Mouse (Mus musculus) frontal cortex, adult (tissue): Measurements from ENCODE around the gene Sst.
A peak's percentile ranks its signal among the peaks of the same experiment; 100 is the strongest.
"Not testable (repeated sequence)": the region's sequence is repeated elsewhere in the genome, so short reads cannot be mapped to it uniquely, and the experiment has no call there.

ENCODE experiments used
- ATAC-seq: cut with Nextera tagmentation; 2 replicates; pipeline ENCODE4 v1.9.2; 2017; ENCODE audit warnings: mild to moderate bottlenecking, moderate library complexity, mixed read lengths; ENCODE audit not compliant: low TSS enrichment

Gene Sst

DNA sequence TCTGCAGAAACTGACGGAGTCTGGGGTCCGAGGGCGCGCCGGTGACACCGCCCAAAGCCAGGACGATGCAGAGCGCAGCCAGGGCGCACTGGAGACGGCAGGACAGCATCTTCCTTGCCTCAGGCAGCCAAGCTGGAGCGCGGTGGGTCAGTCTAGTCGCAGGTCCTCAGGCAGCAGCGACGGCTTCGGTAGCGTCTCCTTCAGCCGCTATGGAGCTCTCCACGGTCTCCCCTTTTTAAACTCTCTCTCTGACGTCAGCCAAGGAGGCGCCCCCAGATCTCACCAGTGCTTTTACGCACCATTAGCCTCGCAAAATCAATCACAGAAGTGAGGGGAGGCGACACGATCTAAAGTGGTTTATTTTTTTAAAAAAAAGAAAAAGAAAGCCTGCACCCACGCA lies at the start of gene Sst:
TSS of gene Sst (minus strand) at position 323 of the 400 bp plus-strand sequence.
- no peak for ATAC-seq

DNA sequence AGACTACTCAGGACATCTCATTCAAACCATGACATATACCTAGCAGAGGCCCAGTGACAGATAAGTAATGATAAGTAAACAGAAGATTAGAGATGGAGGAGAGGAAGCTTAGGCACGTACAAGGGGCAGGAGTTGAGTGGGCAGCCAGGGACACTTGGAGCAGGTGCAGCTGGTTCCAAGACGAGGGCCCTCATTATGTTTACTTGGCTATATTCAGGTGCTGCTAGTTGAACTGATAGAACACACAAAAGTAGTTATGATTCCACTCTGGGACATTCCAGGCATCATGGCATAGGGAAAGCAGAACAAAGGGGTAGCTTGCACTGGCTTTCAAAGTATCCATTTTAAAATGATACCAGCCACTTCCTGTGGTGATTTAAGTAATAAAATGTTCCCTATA lies 43.6 kb upstream of the Sst start:
- ATAC-seq, result no peak

DNA sequence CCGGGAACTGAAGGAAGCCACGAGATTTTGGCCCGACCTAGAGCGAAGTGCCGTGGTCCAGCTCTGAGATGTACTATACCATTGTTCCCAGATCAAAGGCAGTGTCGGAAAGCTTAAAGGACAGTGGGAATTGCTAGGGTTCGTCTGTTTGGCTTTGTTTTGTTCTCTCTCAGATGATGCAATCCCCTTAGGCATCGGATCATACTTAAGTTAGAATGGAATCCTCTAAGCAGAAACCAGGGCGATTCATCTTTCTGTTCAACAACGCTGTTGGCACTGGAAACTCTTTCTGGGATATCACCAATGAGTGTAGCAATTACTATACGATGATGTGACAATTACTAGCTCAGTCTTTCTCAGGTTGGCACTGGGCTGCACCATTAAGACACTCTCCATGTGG lies 41.5 kb upstream of the Sst start, which contains the start of gene Rtp2:
TSS of gene Rtp2 (minus strand) at position 101 of the 400 bp plus-strand sequence.
- ATAC-seq, result no peak

DNA sequence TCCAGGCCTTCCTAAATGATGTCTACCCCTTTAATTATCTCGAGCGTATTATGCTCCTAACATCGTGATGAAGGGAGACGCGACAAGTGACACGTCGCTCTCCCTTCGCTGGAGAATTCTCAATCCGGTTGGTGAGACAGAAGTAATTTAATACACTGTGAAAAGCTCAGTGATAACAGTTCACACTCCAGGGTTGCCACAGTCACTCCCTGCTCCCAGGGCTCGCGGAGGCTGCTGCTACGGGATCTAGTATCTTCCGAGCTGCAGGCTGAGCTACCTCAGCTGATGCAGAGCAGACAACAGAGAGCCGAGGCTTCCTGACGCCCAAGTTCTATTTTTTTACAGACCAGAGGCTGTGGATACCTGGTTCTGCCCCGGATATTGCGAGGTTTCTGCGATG lies 40.5 kb upstream of the Sst start:
- ATAC-seq, result peak; percentile 80

DNA sequence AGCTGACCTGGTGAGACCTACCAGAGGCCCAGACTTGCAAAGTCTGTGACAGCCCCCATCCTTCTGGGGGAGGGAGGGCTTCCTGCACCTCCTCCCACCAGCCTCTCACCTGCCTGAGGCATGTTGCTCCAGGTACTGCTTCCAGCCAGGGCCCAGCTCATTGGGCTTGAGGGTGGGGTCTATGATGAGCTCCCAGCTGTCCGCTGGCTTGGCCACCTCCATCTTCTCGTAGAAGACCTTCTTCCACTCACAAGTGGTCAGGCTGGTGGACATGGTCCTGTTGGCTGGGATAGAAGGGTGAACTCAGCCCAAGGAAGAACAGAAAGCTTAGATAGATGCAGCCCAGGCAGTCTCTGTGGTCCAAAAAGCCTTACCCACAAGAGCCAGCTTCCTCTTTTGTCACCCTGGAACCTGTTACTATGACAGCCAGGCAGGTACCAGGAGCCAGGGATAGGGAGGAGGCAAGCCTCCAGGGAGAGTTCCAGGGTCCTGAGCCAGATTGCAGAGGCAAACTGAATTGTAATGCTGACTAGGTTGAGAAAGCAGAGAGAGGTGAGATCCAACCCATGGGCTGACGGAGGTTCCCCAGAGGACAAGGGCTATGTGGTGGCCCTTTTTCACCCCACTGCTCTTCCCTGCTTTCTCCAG lies 39.8 kb upstream of the Sst start:
- ATAC-seq, result no peak

DNA sequence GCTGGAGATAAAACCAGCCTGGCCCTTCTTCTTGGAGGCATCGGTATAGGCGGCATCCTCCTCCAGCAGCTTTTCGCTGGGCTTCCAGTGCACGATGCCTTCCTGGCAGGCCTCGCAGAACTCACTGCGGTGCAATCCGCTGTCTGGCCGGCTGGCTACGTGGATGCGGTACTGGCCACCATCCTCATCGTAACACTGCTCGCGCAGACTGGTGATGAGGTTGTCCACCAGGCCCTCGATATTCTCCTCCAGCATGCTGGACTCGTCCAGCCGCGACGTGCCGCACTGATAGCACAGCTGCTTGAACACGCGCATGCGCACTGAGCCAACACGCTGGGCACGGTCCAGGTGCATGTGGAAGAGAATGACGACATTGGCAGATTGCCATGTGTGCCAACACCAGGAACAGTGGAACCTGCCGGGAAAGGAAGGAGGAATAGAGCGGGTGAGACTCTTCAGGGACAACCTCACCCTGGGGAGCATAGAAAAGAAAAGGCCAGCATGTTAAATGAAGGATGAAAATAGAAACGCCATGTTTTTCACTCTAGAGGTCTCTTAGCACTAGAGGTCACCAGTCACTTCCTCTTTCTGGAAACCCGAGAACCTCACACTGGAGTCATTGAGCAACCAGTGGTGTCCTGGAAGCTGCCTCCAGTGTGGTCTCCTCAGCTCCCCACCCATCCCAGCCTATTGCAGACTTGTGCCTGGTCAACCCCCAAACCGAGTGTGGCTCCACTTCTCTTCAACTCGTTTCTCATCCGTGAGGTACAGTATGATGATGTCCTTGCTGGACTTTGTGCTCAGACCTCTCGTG lies 36.8 kb upstream of the Sst start:
- no peak for ATAC-seq

DNA sequence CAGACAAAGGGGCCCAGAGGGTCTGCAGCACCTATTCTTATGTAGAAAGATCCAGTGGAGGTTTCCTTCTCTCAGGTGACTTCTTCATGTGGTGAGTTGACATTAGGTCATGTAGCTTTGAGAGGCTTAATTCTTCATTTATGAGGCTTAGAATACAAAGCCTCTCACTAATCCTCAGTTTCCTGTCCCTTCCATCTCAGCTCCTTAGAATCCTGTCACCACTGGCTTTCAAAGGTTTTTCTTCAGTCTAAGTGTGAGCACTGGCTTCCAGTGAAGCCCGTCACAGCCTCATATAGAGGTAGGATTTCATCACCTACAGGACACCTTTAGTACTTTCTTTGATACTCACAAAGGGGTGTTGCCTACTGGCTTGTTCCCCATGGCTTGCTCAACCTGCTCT lies 32.1 kb upstream of the Sst start:
- no peak for ATAC-seq

DNA sequence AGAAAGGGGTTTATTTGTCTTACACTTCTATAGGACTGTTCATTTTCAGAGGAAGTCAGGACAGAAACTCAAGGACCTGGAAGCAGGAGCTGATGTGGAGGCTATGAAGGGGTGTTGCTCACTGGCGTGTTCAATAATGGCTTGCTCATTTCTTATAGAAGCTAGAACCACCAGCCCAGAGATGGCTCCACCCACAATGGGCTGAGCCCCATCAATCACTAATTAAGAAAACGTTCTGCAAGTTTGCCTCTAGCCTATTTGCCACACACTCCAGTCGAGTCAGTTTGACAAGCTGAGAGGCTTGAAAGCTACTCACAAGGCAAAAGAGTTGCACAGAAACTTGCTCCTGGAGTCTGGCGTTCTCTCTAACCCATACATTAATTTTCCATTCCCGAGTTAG lies 30.9 kb upstream of the Sst start:
- ATAC-seq, result no peak

DNA sequence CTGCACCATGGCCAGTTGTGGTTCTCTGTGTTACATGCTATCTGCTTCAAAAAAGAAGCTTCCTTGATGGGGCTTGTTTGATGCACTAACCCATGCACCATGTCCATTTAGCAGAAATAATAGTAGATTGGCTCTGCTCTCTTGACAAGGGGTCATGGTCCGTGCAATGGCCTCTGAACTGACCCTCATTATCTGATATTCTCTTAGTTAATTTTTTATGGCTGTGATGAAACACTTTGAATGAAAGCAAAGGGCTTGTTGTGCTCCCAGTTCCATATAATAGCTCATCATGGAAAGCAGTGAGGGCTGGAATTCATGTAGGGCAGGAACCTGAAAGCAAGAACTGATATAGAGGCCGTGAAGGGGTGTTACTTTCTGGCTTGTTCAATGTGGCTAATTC lies 28.7 kb upstream of the Sst start:
- no peak for ATAC-seq

DNA sequence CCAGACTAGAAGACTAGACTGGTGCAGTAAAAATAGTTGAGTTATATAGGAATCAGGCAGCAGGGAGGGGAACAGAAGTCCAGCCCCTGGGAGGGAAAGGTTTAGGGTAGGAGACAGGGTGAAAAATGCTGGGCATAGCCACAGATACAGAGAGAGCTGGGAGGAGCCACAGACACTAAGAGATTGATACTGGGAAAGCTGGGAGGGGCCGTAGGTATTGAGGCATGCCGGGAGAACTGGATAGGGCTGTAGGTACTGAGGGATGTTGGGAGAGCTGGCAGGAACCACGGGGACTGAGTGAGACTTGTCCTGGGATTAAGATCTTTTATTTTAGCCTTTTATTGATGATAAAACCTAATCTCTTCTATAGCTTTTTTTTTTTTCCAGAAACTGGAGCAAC lies 22.6 kb upstream of the Sst start:
- ATAC-seq, result no peak

DNA sequence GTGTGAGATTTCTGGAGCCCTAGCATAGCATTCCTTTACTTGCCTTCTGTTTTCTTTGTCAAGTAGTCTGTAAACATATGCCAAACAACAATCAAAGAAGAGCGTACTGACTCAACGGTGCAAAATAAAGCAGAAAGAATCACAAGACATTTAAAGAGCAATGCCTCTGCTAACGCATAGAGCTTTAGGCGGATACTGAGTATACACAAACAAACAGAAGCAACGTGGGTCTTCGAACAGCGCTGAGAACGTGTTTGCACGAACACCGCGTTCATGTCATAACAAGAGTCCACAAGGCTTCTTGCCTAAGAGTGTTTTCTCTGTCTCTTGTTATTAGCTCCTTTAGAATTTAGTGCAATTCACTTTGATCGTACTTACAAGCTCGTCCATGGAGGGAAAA lies 22.0 kb upstream of the Sst start:
- no peak for ATAC-seq

DNA sequence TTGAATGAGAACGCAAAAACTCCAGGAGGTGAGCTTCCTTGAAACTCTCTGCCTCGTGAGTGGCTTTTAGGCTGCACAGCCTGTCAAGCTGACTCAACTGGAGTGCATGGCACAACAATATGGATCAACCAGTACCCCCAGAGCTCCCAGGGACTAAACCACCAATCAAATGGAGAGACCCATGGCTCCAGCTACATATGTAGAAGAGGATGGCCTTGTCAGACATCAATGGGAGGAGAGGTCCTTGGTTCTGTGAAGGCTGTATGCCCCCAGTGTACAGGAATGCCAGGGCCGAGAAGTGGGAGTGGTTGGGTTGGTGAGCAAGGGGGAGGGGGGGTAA lies 18.2 kb upstream of the Sst start:
- ATAC-seq, result not testable (repeated sequence)

DNA sequence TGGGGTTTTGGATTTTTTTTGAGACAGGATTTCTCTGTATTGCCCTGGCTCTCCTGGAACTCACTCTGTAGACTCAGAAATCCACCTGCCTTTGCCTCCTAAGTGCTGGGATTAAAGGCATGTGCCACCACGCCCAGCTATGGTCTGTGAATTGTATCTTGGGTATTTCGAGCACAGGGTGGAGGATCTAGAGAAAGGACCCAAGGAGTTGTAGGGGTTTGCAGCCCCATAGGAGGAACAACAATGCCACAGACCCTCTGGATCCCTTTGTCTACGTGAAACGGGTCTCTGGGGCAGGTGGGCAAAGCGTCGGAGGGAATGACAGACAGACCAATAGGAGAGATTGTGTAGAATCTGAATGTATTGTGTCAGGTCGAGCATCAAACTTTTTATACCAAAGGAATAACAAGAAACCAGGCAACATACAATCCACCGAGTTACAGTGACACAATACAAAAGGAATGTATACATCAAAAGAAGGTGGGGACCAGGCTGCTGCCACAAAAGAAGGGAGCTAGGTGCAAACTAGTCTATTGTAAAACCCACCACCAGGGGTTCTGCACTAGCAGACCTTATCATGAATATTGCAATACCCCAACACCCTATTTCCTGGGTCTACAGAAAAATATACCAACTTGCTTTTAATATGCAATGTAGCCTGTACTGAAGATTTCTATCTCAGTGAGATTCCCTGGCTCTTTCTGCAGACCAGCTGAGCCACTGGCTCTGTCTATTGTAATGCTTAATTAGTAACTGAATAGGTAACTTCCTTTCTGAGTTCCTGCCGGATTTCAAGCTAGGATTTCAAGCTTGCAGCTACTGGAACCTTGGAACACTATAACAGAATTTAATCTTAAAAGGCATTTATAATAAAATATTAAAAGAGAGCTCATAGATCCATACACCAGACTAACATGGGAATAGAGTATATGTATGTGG lies 17.6 kb upstream of the Sst start:
- not testable (repeated sequence) for ATAC-seq

DNA sequence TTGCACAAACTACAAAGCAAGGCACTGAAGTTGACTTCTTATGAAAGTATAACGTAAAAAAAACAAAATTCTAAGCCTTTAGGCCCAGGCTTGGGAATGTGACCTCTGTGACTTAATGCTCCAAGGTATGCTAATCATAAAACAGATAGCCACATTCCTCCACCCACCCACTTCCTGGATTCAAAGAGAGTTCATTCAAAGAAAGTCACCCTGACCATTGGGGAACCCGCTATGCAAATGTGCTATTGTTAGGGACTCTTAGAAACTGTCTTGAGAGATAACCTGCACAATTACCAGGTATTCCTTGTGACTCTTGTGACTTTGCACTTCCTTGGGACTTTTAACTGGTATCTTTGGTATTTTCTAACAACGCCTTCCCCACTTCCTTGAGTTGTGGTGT lies 15.8 kb upstream of the Sst start:
- ATAC-seq, result not testable (repeated sequence)

DNA sequence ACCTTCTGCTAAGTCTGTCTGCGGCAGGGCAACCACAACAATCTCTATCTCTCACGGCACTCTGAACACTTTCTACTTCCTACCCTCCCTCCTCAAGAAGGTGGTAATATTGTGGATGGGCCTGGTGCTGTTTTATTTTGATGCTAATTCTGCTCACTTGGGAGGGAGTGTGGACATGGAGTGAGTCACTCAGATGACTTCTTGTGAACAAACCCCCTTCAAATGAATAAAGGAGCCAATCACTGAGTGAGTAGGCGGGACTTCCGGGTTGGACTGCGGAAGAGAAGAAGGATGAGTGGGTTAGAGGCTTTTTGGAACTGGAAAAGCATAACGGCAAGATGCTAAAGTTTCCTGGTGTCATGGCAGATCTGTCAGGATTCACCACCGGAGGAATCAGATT lies 10.7 kb upstream of the Sst start:
- no peak for ATAC-seq

DNA sequence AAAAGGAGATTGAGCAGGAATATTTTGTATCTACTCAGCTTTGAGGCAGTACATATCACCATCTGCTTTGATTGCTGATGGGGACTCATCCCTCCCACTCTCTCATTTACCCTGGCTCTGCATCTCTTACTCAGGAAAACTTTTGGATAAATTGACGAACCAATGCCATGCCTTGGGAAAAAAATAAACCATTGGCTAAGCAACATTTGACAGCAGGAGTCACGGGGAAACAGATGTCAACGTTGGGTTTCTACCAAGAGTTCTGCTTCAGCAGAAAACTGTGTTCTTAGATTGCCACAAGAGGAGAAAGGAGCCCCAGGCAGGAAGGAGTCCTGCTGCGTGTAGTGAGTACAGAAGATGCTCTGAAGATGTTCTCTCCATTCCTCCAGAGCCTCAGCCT lies 9.3 kb upstream of the Sst start:
- ATAC-seq, result peak; percentile 25; the same call in 1 of the 2 replicates

DNA sequence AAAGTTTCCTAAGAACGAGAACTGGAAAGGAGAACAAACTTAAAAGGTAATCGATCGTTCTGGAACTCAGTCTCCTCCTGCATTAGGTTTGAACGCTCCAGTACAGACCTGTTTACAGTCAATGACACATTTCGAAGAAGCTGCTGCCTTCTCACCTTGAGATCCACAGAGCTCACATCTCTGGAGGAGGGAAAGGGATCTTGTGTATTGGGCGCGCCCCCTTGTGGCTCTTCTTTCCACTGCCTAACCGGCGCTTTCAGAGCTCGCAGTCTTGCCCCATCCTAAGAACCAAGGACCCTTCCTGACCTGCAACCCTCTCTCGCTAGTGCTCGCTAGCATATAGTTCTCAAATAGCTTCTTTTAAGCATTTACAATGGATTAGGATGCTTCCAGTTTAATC lies 8.1 kb upstream of the Sst start:
- peak; percentile 81 for ATAC-seq

DNA sequence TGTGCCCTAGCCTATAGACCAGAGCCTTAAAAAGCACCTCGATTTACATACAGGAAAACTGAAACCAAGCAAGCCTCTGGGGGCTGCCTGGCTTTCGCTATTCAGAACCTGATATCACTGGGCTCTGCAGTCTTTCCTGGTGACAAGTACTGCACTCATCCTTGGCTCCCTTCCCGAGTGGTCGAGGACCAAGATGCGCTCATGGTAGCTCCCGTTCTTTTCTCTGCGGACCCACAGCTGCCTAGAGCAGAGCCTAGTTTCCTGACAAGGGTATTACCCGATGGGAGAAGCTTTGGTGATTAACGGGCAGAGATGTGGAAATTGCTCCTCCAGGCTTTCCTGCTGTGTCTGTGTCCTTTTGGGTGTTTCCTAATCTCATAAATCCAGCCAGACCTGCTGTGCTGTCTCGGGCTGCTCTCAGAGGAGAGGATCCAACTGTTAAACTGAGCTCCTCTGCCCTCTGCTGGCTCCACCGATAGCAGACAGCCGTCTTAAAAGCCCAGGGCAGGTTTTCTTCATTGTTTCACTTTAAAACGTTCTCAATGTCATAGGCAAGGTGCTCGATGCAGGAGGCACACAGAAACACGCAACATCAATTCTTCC lies 7.3 kb upstream of the Sst start:
- peak; percentile 88 for ATAC-seq

DNA sequence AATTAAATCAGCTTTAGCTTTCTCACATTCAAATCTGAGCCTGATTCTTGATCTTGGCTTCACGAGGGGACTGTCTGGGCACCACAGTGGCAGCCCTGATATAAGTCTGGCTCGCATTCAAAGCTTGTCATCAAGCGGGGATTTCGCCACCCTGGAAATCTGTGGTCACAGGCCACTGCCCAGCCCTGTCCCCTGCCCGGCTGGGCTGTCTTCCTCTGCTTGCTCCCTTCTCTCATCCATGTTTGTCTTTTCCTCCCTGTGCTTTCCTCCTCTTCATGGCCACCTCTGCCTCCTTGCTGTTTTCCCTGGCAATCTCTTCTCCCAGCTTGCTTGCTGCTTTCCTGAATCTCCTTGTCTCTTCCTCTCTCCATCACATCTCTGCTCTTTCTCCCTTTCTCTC lies 6.7 kb upstream of the Sst start:
- no peak for ATAC-seq

DNA sequence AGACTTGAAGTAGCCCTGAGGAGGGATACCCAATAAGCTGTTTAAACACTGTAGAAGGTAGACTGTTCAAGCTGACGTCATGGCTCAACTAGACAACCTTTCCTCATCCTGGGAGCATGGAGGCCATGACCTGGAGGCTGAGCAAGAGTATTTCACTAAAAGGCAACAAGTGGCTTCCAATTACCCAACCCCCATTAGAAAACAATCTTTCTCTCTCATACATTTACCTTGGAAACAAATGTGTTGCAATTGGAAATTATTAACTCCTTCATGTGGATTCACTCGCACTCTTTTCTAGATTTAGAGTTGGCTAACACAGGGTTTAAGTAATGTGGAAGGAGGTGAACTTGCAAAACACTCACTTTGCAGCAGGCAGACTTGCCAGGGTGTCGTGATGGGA lies 4.4 kb upstream of the Sst start:
- no peak for ATAC-seq

DNA sequence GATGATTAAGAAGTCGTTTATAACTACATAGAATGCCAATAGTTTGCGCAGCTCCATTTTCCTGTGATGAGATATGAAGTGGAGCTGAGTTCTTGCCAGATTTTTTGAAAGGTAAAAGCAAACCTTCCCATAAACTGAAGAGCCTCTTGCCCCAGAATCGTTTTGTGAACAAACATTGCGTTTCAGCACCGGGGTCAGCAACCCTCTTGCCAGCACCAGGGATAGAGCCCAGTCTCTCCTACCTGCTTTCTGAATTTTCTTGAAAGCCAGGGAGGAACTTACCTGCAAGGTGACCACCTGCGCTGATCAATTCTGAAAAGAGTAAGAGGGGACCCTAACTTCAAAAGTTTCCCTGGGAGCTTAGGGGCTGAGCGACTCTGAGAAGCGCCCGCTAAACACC lies 607 bp downstream of the Sst start:
- ATAC-seq, result no peak

DNA sequence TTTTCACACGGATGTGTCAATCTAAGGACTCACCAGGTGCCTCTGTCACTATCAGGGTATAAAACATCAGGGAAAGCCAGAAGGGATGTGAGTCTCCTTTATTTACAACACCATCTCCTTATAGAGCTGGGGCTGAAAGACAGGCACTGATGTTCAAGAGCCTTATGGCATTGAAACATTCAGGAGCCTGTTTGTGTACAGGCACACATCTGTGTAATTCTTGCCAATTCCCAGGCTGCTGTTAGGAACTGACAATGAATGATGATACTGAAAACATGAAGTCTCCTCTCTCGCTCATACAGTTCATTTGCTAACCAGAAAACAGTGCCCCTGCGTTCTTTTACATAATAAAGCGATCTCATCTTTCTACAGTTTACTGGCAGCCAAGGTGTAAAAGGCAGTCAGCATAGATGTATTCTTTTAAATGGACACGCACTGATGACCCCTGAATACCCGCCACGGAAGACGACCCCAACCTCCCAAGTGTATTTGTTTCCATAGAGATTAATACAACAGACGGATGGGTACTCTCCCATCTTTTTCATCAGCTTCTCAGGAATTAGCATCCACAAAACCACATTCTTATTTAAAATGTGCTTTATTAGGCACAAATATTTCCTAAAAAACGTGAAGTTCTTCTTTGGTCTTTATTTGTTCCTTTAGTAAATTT lies 2.7 kb downstream of the Sst start:
- no peak for ATAC-seq
